Mouse (Mus musculus) stomach, postnatal 0 days (tissue): ENCODE results near the gene Sgms1.

Source experiments
- CTCF ChIP-seq: IDR thresholded peaks from 2 replicates; pipeline ENCODE4 v1.5.1; 2016; ENCODE audit warnings: antibody characterized with exemption, low read depth, mild to moderate bottlenecking, moderate library complexity
- EP300 ChIP-seq: optimal IDR thresholded peaks from 2 replicates; pipeline ENCODE3; 2016; ENCODE audit warnings: antibody characterized with exemption

GRCm38 (mm10) chr19:32196222-32196621 lies 193.3 kb downstream of the Sgms1 start:
- no peak for TF ChIP-seq CTCF
- no peak for TF ChIP-seq EP300
